Mouse (Mus musculus) pancreas, adult 10 weeks (tissue): ENCODE measurements around the gene Crebbp. TPM values are rescaled to one million over a fixed set of nuclear protein-coding genes. Genes with fewer than 3 reads are reported as not detected.

Experiments used
- polyA plus RNA-seq: library from polyadenylated mRNA; stranded (reverse); fragments of 350-450 nt; fragmentation: Illumina TruSeq; extraction: RNeasy Lipid Tissue Mini Kit (QIAGEN cat#74804); gene quantifications from one replicate; pipeline ENCODE4 v1.2.3, GENCODE M21; 2015; ENCODE audit warnings: low read depth, low replicate concordance; ENCODE audit not compliant: insufficient read depth

Gene Crebbp
- 5.3 TPM for polyA plus RNA-seq

DNA sequence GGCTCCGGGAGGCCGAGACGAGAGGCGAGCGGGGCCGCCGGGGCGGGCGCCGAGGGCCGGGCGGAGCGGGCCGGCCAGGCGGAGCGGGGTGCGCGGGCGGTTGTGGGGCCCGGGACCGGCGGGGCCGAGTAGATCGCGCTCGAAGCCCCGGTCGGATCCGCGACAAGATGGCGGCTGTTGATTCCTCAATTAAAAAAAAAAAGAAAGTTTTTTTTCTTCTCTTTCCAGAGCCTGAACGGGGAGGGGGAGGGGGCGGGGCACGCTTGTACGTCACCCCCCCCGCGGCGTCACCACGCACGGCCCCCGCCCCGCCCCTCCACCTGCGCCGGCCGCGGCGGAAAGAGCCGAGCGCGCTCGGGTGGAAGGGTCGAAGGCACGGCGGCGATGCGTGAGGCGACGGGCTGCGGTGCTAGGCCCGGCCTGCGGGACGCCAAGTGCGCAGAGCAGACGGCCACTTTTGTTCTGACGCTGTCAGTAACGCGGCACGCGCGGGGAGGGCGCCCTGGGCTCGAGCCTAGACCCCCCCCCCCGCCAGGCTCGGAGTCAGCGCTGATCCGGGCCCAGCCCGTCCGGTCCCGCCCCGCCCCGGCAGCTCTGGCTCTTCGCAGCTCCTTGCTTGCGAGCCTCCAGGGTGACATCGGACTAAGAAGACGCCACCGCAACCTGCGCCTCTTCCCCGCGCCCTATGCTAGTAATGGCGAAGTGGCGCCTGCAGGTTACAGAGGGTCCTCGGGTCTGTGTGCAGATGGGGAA is at the start of gene Crebbp:
TSS of gene Crebbp (minus strand) at position 199 of the 753 bp plus-strand sequence.

DNA sequence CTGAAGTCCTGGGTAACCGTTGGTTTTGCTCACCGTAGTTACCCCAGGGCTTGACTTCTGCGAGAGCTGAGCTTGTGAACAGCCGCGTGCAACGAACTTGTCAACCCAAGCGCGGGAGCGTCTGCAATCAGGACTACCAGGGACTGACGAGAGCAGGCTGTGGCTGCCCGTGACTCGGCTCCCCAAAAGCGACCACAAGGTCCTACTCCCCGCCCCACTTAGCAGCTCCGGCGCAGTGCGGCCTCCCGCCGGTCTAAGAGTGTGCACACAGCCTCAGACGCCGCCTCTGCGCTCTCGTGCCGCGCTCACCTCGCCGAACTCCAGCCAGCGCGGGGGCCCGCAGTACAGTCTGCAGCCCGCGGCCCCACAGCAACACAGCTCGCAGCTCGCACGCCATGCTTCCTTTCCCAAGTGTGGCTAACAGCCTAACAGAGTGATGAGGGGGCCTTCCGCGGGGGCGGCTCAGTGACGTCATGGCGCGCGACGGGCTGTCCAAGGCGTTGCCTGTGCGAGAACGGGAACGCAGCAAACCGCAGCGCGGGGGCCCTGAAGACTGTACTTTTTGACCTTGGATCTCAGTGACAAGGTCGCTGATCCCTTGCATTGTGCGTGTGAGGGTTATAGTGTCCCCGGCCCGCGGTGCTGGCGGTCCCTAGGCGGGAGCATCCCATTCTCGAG is 136.3 kb downstream of the Crebbp start, which contains the start of gene Trap1:
TSS of gene Trap1 (minus strand) at position 444 of the 678 bp plus-strand sequence.

DNA sequence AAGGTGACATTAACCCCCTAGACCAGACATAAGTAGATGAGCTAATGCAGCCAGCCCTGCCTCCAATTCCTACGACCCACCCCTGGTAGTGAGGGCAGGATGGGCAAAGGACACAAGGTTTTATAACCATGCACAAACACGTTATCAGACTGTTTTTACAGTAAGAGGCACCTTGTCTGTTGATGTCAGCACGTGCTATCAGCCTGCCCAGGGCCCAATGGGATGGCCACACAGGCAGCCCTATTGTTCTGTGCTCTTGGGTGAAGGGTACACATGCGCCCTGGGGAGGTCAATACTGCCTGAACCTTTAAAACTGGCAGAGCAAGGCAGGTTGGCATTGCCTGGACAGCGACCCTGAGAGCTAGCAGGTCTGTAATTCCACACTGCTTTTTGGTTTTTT is 177.0 kb downstream of the Crebbp start, which contains the start of gene Dnase1:
TSS of gene Dnase1 (plus strand) at position 136 of the 400 bp plus-strand sequence.

Other genes starting within 250 kb of the Crebbp start
- not detected for gene Nlrc3, start 237.4 kb downstream of the Crebbp start, polyA plus RNA-seq
- gene Slx4, start 210.2 kb downstream of the Crebbp start, polyA plus RNA-seq = 7.0 TPM
- gene Dnase1, start 177.1 kb downstream of the Crebbp start, polyA plus RNA-seq = not detected
- 12.6 TPM for gene Trap1, start 136.2 kb downstream of the Crebbp start, polyA plus RNA-seq
- 3.0 TPM for gene Adcy9, start 206.5 kb upstream of the Crebbp start, polyA plus RNA-seq